14 mouse cellular contexts compared by ENCODE assay signal in the genomic region with DNA sequence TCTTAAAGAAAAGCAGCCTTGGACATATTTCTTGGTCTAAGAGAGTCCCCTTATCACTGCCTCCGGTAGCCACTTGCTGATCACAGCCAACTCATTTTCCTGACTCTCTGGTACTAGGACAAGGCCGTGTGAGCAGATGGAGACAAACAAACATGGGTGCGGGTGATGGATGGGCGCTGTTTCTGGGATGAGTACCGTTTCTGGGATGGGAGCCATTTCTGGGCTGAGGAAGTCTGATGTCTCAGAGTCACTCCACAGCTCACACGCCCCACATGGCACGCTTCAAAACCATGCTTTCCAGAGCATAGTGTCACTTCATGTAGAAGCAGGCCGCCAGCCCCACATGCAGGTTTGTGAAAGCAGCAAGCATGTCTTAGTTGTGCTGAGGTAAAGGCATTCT.
"Had no signal": no experiment of that assay in that cellular context is flagged by ENCODE, and none has a peak within 500 bp of the region (broad histone marks: within the 10 kb centered on the region; RNA-seq: fewer than 3 reads in every experiment).

No protein-coding gene starts in this region.

- H3K27ac ChIP-seq: intestine, embryonic 15.5 days; layer of hippocampus, adult 2 months; limb, embryonic 12.5 days; liver, embryonic 13.5 days; midbrain, embryonic 13.5 days had no signal

- H3K36me3 ChIP-seq: intestine, embryonic 15.5 days; limb, embryonic 12.5 days; liver, embryonic 13.5 days; midbrain, embryonic 13.5 days had no signal

- ATAC-seq: intestine, embryonic 15.5 days; liver, postnatal 0 days; midbrain, embryonic 13.5 days had no signal

- DNase-seq: kidney, adult 18-20 months; kidney, postnatal 10 days; kidney, postnatal 4 days; liver; liver, embryonic 13.5 days; liver, postnatal 0 days; right cerebral cortex, adult 18-20 months; right cerebral cortex, postnatal 4 days; spleen, adult 18-20 months; thymus, postnatal 36 days had no signal

- H3K4me1 ChIP-seq: liver, embryonic 13.5 days had no signal

- H3K4me3 ChIP-seq: intestine, embryonic 15.5 days; layer of hippocampus, adult 2 months; limb, embryonic 12.5 days; liver, embryonic 13.5 days; midbrain, embryonic 13.5 days had no signal

- H3K9ac ChIP-seq: intestine, embryonic 15.5 days; limb, embryonic 12.5 days; liver, embryonic 13.5 days; liver, postnatal 0 days; midbrain, embryonic 13.5 days had no signal

- H3K27me3 ChIP-seq: intestine, embryonic 15.5 days; limb, embryonic 12.5 days; liver, embryonic 13.5 days; midbrain, embryonic 13.5 days had no signal

- H3K9me3 ChIP-seq: intestine, embryonic 15.5 days; limb, embryonic 12.5 days; liver, embryonic 13.5 days; midbrain, embryonic 13.5 days had no signal

- H3K4me2 ChIP-seq: intestine, embryonic 15.5 days; limb, embryonic 12.5 days; liver, embryonic 13.5 days; midbrain, embryonic 13.5 days had no signal
